Mouse (Mus musculus): Measurements from ENCODE around the gene Snx8.

Gene Snx8

GRCm38 (mm10) chr5:140339836-140340235, 49.2 kb downstream of the Snx8 start:
- DNase-seq = no peak

- DNase-seq = no peak
Observed at GRCm38 (mm10) chr5:140338779-140339178, 50.3 kb downstream of the Snx8 start.

GRCm38 (mm10) chr5:140336680-140337079, 52.4 kb downstream of the Snx8 start:
- peak; percentile 67 for DNase-seq

- peak; percentile 62 for DNase-seq
Observed at GRCm38 (mm10) chr5:140333631-140334030, 55.4 kb downstream of the Snx8 start.

GRCm38 (mm10) chr5:140332519-140332918, 56.5 kb downstream of the Snx8 start:
- DNase-seq = no peak

GRCm38 (mm10) chr5:140331615-140332512, 57.2 kb downstream of the Snx8 start, which contains the start of gene Mrm2:
TSS of gene Mrm2 (minus strand) at chr5:140331898.
- DNase-seq = peak; percentile 93

GRCm38 (mm10) chr5:140324058-140324457, 65.0 kb downstream of the Snx8 start:
- no peak for DNase-seq

GRCm38 (mm10) chr5:140321756-140322575, 67.1 kb downstream of the Snx8 start:
- DNase-seq = no peak

GRCm38 (mm10) chr5:140321042-140321755, 67.9 kb downstream of the Snx8 start, which contains the start of the genes Mad1l1 and Nudt1:
TSS of gene Mad1l1 (minus strand) at chr5:140321552.
TSS of gene Nudt1 (plus strand) at chr5:140321656.
- DNase-seq = peak; percentile 92

- no peak for DNase-seq
Observed at GRCm38 (mm10) chr5:140316716-140317115, 72.3 kb downstream of the Snx8 start.

GRCm38 (mm10) chr5:140307602-140308001, 81.5 kb downstream of the Snx8 start:
- no peak for DNase-seq

- DNase-seq = no peak
Observed at GRCm38 (mm10) chr5:140306016-140306415, 83.0 kb downstream of the Snx8 start.

GRCm38 (mm10) chr5:140298291-140298690, 90.8 kb downstream of the Snx8 start:
- no peak for DNase-seq

GRCm38 (mm10) chr5:140292152-140292551, 96.9 kb downstream of the Snx8 start:
- DNase-seq = peak; percentile 86
